8 mouse cellular contexts compared by ENCODE assay signal in genomic region chr11:54027131-54028043, GRCm38 (mm10). TPM values are rescaled to one million over a fixed set of nuclear protein-coding genes. Genes with fewer than 3 reads are reported as not detected.
DNase-seq lines count a peak whose midpoint lies in the region; ATAC-seq and TF ChIP-seq lines count a peak whose summit lies in the region.

No protein-coding gene starts in this region.

- H3K4me1 ChIP-seq in forebrain, embryonic 14.5 days (ENCODE audit: control insufficient read depth, insufficient read depth, low read length): peaks cover 7% of the 10 kb centered on the region; the same call in 1 of the 2 replicates
- peaks cover 44 to 45% of the 10 kb centered on the region in 2 experiments for H3K4me1 ChIP-seq in liver, embryonic 14.5 days (replicated peaks; ENCODE audit: control insufficient read depth in 2 of 2, insufficient read depth in 2 of 2, low read length in 1 of 2)
- peaks cover 16% of the 10 kb centered on the region; the same call in 1 of the 2 replicates for H3K4me1 ChIP-seq in stomach, embryonic 16.5 days (ENCODE audit: control insufficient read depth, insufficient read depth, low read length)

- no peak for TF ChIP-seq CTCF in layer of hippocampus, adult 2 months (conservative IDR thresholded peaks at IDR 0.05)
- TF ChIP-seq CTCF in liver, embryonic 14.5 days (IDR thresholded peaks at IDR 0.05; ENCODE audit: low read depth): no peak

- DNase-seq in layer of hippocampus, adult 2 months (ENCODE audit: low spot score in 2 of 2): no peak
- DNase-seq in layer of hippocampus, adult 9-11 months: no peak
- peak; percentile 55 for DNase-seq in cerebellum, adult 11 months
- DNase-seq in forebrain, embryonic 14.5 days (ENCODE audit: low spot score): peak; percentile 7
- no peak for DNase-seq in liver, embryonic 14.5 days (ENCODE audit: low read depth in 3 of 3, low spot score in 3 of 3)
- no peak for DNase-seq in right cerebral cortex, postnatal 25 days

- peak overlapping the region; percentile 98 for H3K4me2 ChIP-seq in forebrain, embryonic 14.5 days (ENCODE audit: low read length)
- H3K4me2 ChIP-seq in liver, embryonic 14.5 days (ENCODE audit: low read depth): peak overlapping the region; percentile 97
- peak overlapping the region; percentile 98 for H3K4me2 ChIP-seq in stomach, embryonic 16.5 days (ENCODE audit: low read depth, low read length)

- ATAC-seq in forebrain, embryonic 14.5 days: peak; percentile 32; the same call in 1 of the 2 replicates
- ATAC-seq in liver, embryonic 14.5 days (ENCODE audit: insufficient read depth): no peak
- ATAC-seq in stomach, embryonic 16.5 days (ENCODE audit: insufficient read depth, low FRiP score): 0 out of 2 replicates have a peak, but pooled peaks have one; percentile 3
- ATAC-seq in erythroid progenitor cell, adult 5-6 weeks (replicated peaks; ENCODE audit: low FRiP score, poor library complexity, severe bottlenecking): no peak

- H3K27me3 ChIP-seq in forebrain, embryonic 14.5 days (replicated peaks; ENCODE audit: control insufficient read depth, insufficient read depth, low read length): peaks cover 7% of the 10 kb centered on the region
- no peaks in the 10 kb centered on the region for H3K27me3 ChIP-seq in liver, embryonic 14.5 days (ENCODE audit: control insufficient read depth, insufficient read depth, low read length)
- peaks cover 3% of the 10 kb centered on the region; the same call in 1 of the 2 replicates for H3K27me3 ChIP-seq in stomach, embryonic 16.5 days (ENCODE audit: control insufficient read depth, insufficient read depth, low read length)

- peak overlapping the region; percentile 71 for H3K9ac ChIP-seq in forebrain, embryonic 14.5 days (ENCODE audit: low read length)
- peak overlapping the region; percentile 99 for H3K9ac ChIP-seq in liver, embryonic 14.5 days (replicated peaks)
- peak overlapping the region; percentile 82 for H3K9ac ChIP-seq in stomach, embryonic 16.5 days (ENCODE audit: low read length)

- H3K36me3 ChIP-seq in forebrain, embryonic 14.5 days (ENCODE audit: control insufficient read depth, insufficient read depth, low read length): no peaks in the 10 kb centered on the region
- H3K36me3 ChIP-seq in liver, embryonic 14.5 days (replicated peaks; ENCODE audit: control insufficient read depth, insufficient read depth, low read depth): peaks cover 33% of the 10 kb centered on the region
- H3K36me3 ChIP-seq in stomach, embryonic 16.5 days (ENCODE audit: control insufficient read depth, insufficient read depth, low read length): no peaks in the 10 kb centered on the region

- WGBS in forebrain, embryonic 14.5 days: 17% methylated on average over 30 of the region's 31 CpGs
- 10% methylated on average over 31 of the region's 31 CpGs for WGBS in liver, embryonic 14.5 days (ENCODE audit: insufficient replicate concordance)
- whole genome bisulfite sequencing in stomach, embryonic 16.5 days: 15% methylated on average over 31 of the region's 31 CpGs

- H3K9me3 ChIP-seq in forebrain, embryonic 14.5 days (replicated peaks; ENCODE audit: control insufficient read depth, low read length): no peaks in the 10 kb centered on the region
- no peaks in the 10 kb centered on the region for H3K9me3 ChIP-seq in liver, embryonic 14.5 days (ENCODE audit: control insufficient read depth, low read length)
- no peaks in the 10 kb centered on the region for H3K9me3 ChIP-seq in stomach, embryonic 16.5 days (replicated peaks; ENCODE audit: control insufficient read depth, low read length)

- H3K27ac ChIP-seq in layer of hippocampus, adult 2 months: peak overlapping the region; percentile 49
- no peak overlapping the region for H3K27ac ChIP-seq in forebrain, embryonic 14.5 days (ENCODE audit: low read depth, low read length)
- H3K27ac ChIP-seq in liver, embryonic 14.5 days: peak overlapping the region; percentile 95
- H3K27ac ChIP-seq in stomach, embryonic 16.5 days (ENCODE audit: low read length): no peak overlapping the region

- TF ChIP-seq EP300 in liver, embryonic 14.5 days (IDR thresholded peaks at IDR 0.05; ENCODE audit: low read depth): no peak

- H3K4me3 ChIP-seq in layer of hippocampus, adult 2 months: peak overlapping the region; percentile 65
- H3K4me3 ChIP-seq in forebrain, embryonic 14.5 days (ENCODE audit: low read depth, low read length): peak overlapping the region; percentile 55
- H3K4me3 ChIP-seq in liver, embryonic 14.5 days (ENCODE audit: insufficient read depth in 1 of 2, low read depth in 2 of 2, low read length in 2 of 2): peak overlapping the region; percentile 68 to 96
- H3K4me3 ChIP-seq in stomach, embryonic 16.5 days (replicated peaks; ENCODE audit: low read length): peak overlapping the region; percentile 58

RNA-seq across cellular contexts. Expression of gene Slc22a4, which starts 0.5 kb away (rescaled TPM):
- total RNA-seq in layer of hippocampus, adult 2 months (2021): 1 to 10 TPM; 5.9 to 6.9 TPM
- 1.1 TPM in 2 replicates for polyA plus RNA-seq in forebrain, embryonic 14.5 days (2014; fragmentation: Nextera tagmentation; extraction: Ambion mirVana)
- polyA plus RNA-seq in liver, embryonic 14.5 days (2012; rRNA removed): 21.1 and 24.4 TPM in 2 replicates
- 34.0 and 35.6 TPM in 2 replicates for polyA plus RNA-seq in liver, embryonic 14.5 days (2014; fragmentation: Nextera tagmentation; extraction: Ambion mirVana)
- polyA plus RNA-seq in stomach, embryonic 16.5 days (2015; fragmentation: Nextera tagmentation; extraction: Ambion mirVana): 2.7 and 2.9 TPM in 2 replicates
- 82.9 and 109 TPM in 2 replicates for total RNA-seq in erythroid progenitor cell, adult 5-6 weeks (2015; ENCODE audit: low replicate concordance)
- 115 and 153 TPM in 2 replicates for total RNA-seq in erythroid progenitor cell, adult 5-6 weeks (2017; ENCODE audit: low replicate concordance)

RNA-seq across cellular contexts. Expression of gene Pdlim4, which starts 41.4 kb away (rescaled TPM):
- 10 to 100 TPM; 13.4 to 14.3 TPM for total RNA-seq in layer of hippocampus, adult 2 months (2021)
- polyA plus RNA-seq in forebrain, embryonic 14.5 days (2014; fragmentation: Nextera tagmentation; extraction: Ambion mirVana): 39.3 and 44.8 TPM in 2 replicates
- 2.4 and 2.8 TPM in 2 replicates for polyA plus RNA-seq in liver, embryonic 14.5 days (2012; rRNA removed)
- polyA plus RNA-seq in liver, embryonic 14.5 days (2014; fragmentation: Nextera tagmentation; extraction: Ambion mirVana): 2.1 and 2.8 TPM in 2 replicates
- polyA plus RNA-seq in stomach, embryonic 16.5 days (2015; fragmentation: Nextera tagmentation; extraction: Ambion mirVana): 63.7 and 65.9 TPM in 2 replicates
- total RNA-seq in erythroid progenitor cell, adult 5-6 weeks (2015; ENCODE audit: low replicate concordance): not detected in 2 replicates
- not detected in 2 replicates for total RNA-seq in erythroid progenitor cell, adult 5-6 weeks (2017; ENCODE audit: low replicate concordance)

RNA-seq across cellular contexts. Expression of gene Slc22a21, which starts 47.3 kb away (rescaled TPM):
- total RNA-seq in layer of hippocampus, adult 2 months (2021): 1 to 10 TPM; 1.8 TPM
- polyA plus RNA-seq in forebrain, embryonic 14.5 days (2014; fragmentation: Nextera tagmentation; extraction: Ambion mirVana): 1.2 and 2.0 TPM in 2 replicates
- polyA plus RNA-seq in liver, embryonic 14.5 days (2012; rRNA removed): 2.0 and 2.8 TPM in 2 replicates
- 1.3 and 1.7 TPM in 2 replicates for polyA plus RNA-seq in liver, embryonic 14.5 days (2014; fragmentation: Nextera tagmentation; extraction: Ambion mirVana)
- 8.9 and 9.2 TPM in 2 replicates for polyA plus RNA-seq in stomach, embryonic 16.5 days (2015; fragmentation: Nextera tagmentation; extraction: Ambion mirVana)
- total RNA-seq in erythroid progenitor cell, adult 5-6 weeks (2015; ENCODE audit: low replicate concordance): 4.7 and 7.5 TPM in 2 replicates
- total RNA-seq in erythroid progenitor cell, adult 5-6 weeks (2017; ENCODE audit: low replicate concordance): 4.2 and 11.9 TPM in 2 replicates

Comparison
In these comparisons a context has a peak if more than half of its experiments do, and no peak if none do; other contexts are left out.
1. DNase-seq: peak in cerebellum, adult 11 months (single experiment) and forebrain, embryonic 14.5 days (single experiment); none in layer of hippocampus, adult 2 months (0 of 2), layer of hippocampus, adult 9-11 months (single experiment), liver, embryonic 14.5 days (0 of 3) and right cerebral cortex, postnatal 25 days (single experiment).
2. H3K27ac ChIP-seq: peak in layer of hippocampus, adult 2 months (single experiment) and liver, embryonic 14.5 days (single experiment); none in forebrain, embryonic 14.5 days (single experiment) and stomach, embryonic 16.5 days (single experiment).
3. ATAC-seq: peak in forebrain, embryonic 14.5 days (single experiment) and stomach, embryonic 16.5 days (single experiment); none in liver, embryonic 14.5 days (single experiment) and erythroid progenitor cell, adult 5-6 weeks (single experiment).
4. RNA of gene Pdlim4, which starts 41.4 kb away (polyA plus RNA-seq): 63.7 to 65.9 TPM in stomach, embryonic 16.5 days and 39.3 to 44.8 TPM in forebrain, embryonic 14.5 days; 2.1 to 2.8 TPM in liver, embryonic 14.5 days; every median in the first group is over 10 times any median in the second.
5. Peak in every context shown above with its lines, with median percentiles within 50 percentile points of each other: H3K4me3 ChIP-seq, H3K4me2 ChIP-seq and H3K9ac ChIP-seq.